ENCODE assay signal across 17 mouse cellular contexts in genomic region chr2:84526221-84526620, GRCm38 (mm10). TPM values are rescaled to one million over a fixed set of nuclear protein-coding genes. Genes with fewer than 3 reads are reported as not detected.
DNase-seq lines count a peak whose midpoint lies in the region.
"Had no signal": no experiment of that assay in that cellular context is flagged by ENCODE, and none has a peak within 500 bp of the region (broad histone marks: within the 10 kb centered on the region; RNA-seq: fewer than 3 reads in every experiment).

No protein-coding gene starts in this region.

- DNase-seq in heart, adult 11 months = peak; percentile 14
- DNase-seq in heart, adult 18-20 months = no peak
- DNase-seq in 3T3-L1 (ENCODE audit: low read depth, low spot score) (peak; percentile 48), NIH3T3 (ENCODE audit: low read depth) (peak; percentile 52)
- peak; percentile 77 for DNase-seq in fibroblast of lung, adult 2 months (ENCODE audit: low read depth)
- DNase-seq in frontal cortex, postnatal 25 days (ENCODE audit: low spot score in 2 of 2) = no peak
- no peak for DNase-seq in thymus, postnatal 4 days
- DNase-seq: adrenal gland, adult 2 months; adrenal gland, postnatal 10 days; adrenal gland, postnatal 25 days; cerebellum, adult 11 months; cerebellum, adult 18-20 months; cerebellum, adult 8-10 months; cerebellum, adult 9-11 months; cerebellum, postnatal 14 days; cerebellum, postnatal 36 days; embryo, embryonic 11 days had no signal

RNA-seq across cellular contexts. Expression of gene Tfpi, which starts 49.6 kb away (rescaled TPM):
- total RNA-seq in heart, adult 18-20 months (2021) = 10 to 100 TPM; 48.7 to 70.1 TPM

Comparison
In these comparisons a context has a peak if more than half of its experiments do, and no peak if none do; other contexts are left out.
1. DNase-seq: peak in heart, adult 11 months (single experiment), 3T3-L1 (single experiment), NIH3T3 (single experiment) and fibroblast of lung, adult 2 months (single experiment); none in heart, adult 18-20 months (0 of 2), frontal cortex, postnatal 25 days (0 of 2) and thymus, postnatal 4 days (single experiment).